Mouse (Mus musculus) spleen, adult 2 months (tissue): ENCODE measurements around the gene Ints6l. TPM values are rescaled to one million over a fixed set of nuclear protein-coding genes. Genes with fewer than 3 reads are reported as not detected.

Experiments
- DNase-seq, 2 experiments: peaks; one replicate each; pipeline versions ENCODE4 v3.0.0 to v3.0.0-alpha.2; 2012 to 2021; ENCODE audit warnings: low spot score in 2 of 2, low read depth in 1 of 2
- H3K27ac ChIP-seq: fragments of 200-500 bp; 2 replicates; pipeline ENCODE4 v1.5.1; 2012; ENCODE audit warnings: low read length, inconsistent platforms; ENCODE audit not compliant: insufficient read depth
- H3K27me3 ChIP-seq: fragments of 200-500 bp; 2 replicates; pipeline ENCODE4 v1.6.1; 2012; ENCODE audit warnings: mild to moderate bottlenecking, moderate library complexity, low read length, inconsistent platforms; ENCODE audit not compliant: control insufficient read depth, insufficient read depth
- H3K36me3 ChIP-seq: fragments of 200-500 bp; 2 replicates; pipeline ENCODE4 v1.6.1; 2012; ENCODE audit warnings: mild to moderate bottlenecking, low read length, inconsistent platforms; ENCODE audit not compliant: control insufficient read depth, insufficient read depth
- H3K4me1 ChIP-seq: fragments of 200-500 bp; 2 replicates; pipeline ENCODE4 v1.6.1; 2011; ENCODE audit warnings: inconsistent platforms; ENCODE audit not compliant: control insufficient read depth, insufficient read depth, insufficient read length
- H3K4me3 ChIP-seq: fragments of 200-500 bp; 2 replicates; pipeline ENCODE4 v1.5.1; 2011; ENCODE audit warnings: mild to moderate bottlenecking, inconsistent platforms; ENCODE audit not compliant: insufficient read depth, insufficient read length; ENCODE audit errors: extremely low read depth
- CTCF ChIP-seq: fragments of 200-500 bp; IDR thresholded peaks from 2 replicates; pipeline ENCODE4 v1.5.1; 2011; ENCODE audit warnings: mild to moderate bottlenecking, inconsistent platforms; ENCODE audit not compliant: insufficient read depth, insufficient read length, insufficient replicate concordance; ENCODE audit errors: extremely low read depth
- POLR2A ChIP-seq: fragments of 200-500 bp; IDR thresholded peaks from 2 replicates; pipeline ENCODE4 v1.6.1; 2011; ENCODE audit warnings: low read depth, low read length, inconsistent platforms
- WGBS: fragments of 180-500 bp; shearing (Covaris S2); methylation state at CpG from one replicate; pipeline ENCODE4 v1.1.7; 2018; 5-methylcytosine and 5-hydroxymethylcytosine counted together
- polyA plus RNA-seq: library from polyadenylated mRNA; depleted of rRNA; stranded (reverse); fragments of >200 nt; gene quantifications from 2 replicates; pipeline ENCODE4 v1.2.3, GENCODE M21; 2012; rRNA removed

The Ints6l gene
- 6.6 and 7.2 TPM in 2 replicates for polyA plus RNA-seq

GRCm38 (mm10) chrX:56454671-56455371 is at the start of gene Ints6l:
Gene Ints6l (plus strand): TSS chrX:56454857.
- Histone ChIP-seq H3K4me1 (no peaks in the 10 kb centered on the region), H3K36me3 (no peaks in the 10 kb centered on the region), H3K27ac (peak within 1 kb of the TSS; percentile 83), H3K4me3 (peak within 1 kb of the TSS; percentile 81), H3K27me3 (no peaks in the 10 kb centered on the region)
- no peak for TF ChIP-seq CTCF
- peak; percentile 95 for TF ChIP-seq POLR2A
- WGBS, result 22% methylated on average over 22 of the region's 22 CpGs
- DNase-seq, result peak; percentile 71 to 78

DNA sequence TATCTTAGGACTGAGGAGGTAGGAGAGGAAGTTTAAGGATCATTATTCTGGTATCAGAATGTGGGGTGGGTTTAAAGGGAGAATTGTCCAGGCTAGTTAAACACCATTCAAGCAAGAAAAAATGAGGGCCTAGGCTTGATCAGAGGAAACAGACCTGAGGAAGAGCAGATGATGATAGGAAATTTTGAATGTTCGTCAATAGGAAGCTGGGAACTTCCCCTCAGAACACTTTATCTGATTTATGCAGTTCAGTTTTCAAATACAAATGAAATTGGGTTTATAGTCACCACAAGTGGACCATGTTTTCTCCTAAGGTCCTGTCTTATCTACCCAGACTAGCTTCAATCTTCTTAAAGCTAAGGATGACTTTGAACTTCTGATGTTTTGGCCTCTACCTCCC is 49.2 kb upstream of the Ints6l start:
- no peaks in the 10 kb centered on the region for H3K27me3 ChIP-seq
- WGBS, result 42% methylated on average over 1 of the region's 1 CpGs

DNA sequence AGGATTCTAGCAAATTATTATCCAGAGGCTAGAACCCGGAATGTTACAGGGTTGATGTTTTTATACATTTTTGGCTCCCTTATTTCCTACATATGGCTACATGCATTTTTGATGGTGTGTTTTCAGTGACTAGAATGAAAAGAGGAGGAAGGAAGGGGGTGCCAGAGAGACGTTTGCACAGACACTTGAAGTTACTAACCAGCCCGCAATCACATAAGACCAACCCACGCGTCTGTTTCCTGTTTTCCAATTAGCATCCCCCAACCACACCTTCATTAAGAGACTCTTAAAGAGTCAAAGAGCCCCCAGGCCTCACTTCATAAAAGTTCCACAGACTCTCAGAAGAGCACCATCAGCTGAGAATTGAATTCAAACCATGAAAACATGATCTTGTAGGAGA is 48.5 kb upstream of the Ints6l start:
- Histone ChIP-seq H3K27ac (no peak overlapping the region), H3K36me3 (no peaks in the 10 kb centered on the region), H3K27me3 (no peaks in the 10 kb centered on the region), H3K4me3 (no peak overlapping the region), H3K4me1 (no peaks in the 10 kb centered on the region)
- TF ChIP-seq POLR2A (no peak), CTCF (no peak)
- no peak for DNase-seq
- 34% methylated on average over 5 of the region's 5 CpGs for WGBS

More for the DNA sequence above, 49.2 kb upstream of the Ints6l start:
- no peak overlapping the region for H3K4me3 ChIP-seq
- TF ChIP-seq CTCF, result no peak
- no peak for TF ChIP-seq POLR2A
- H3K36me3 ChIP-seq, result no peaks in the 10 kb centered on the region
- H3K27ac ChIP-seq, result no peak overlapping the region
- no peaks in the 10 kb centered on the region for H3K4me1 ChIP-seq
- no peak for DNase-seq

DNA sequence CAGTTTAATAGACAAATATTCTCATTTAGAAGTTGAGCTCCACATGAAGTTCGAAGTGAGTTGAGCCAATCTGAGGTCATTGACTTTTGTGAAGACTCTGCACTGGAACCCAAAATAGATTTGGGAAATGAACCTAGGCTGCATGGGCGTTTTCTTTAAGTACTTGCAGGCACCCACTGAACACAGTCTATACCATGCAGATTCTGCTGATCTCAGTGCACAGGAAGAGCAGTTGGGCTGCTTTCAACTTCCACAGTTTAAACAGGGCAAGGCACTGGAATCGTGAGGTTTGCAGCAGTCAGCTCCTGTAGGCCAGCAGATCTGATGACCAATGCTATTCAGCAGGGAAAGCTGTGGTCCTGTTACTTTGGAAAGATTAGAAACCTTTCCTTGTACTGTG is 38.4 kb upstream of the Ints6l start:
- WGBS, result 33% methylated on average over 3 of the region's 3 CpGs
- Histone ChIP-seq H3K27me3 (no peaks in the 10 kb centered on the region), H3K27ac (no peak overlapping the region)

GRCm38 (mm10) chrX:56417541-56417940 is 37.1 kb upstream of the Ints6l start:
- H3K36me3 ChIP-seq, result no peaks in the 10 kb centered on the region
- TF ChIP-seq CTCF (no peak), POLR2A (no peak)
- H3K27ac ChIP-seq, result no peak overlapping the region
- DNase-seq, result no peak
- H3K4me1 ChIP-seq, result no peaks in the 10 kb centered on the region
- no peak overlapping the region for H3K4me3 ChIP-seq
- 68% methylated on average over 4 of the region's 4 CpGs for WGBS
- H3K27me3 ChIP-seq, result no peaks in the 10 kb centered on the region

More for the DNA sequence above, 38.4 kb upstream of the Ints6l start:
- TF ChIP-seq CTCF (no peak), POLR2A (no peak)
- H3K4me3 ChIP-seq, result no peak overlapping the region
- no peaks in the 10 kb centered on the region for H3K36me3 ChIP-seq
- DNase-seq, result no peak
- no peaks in the 10 kb centered on the region for H3K4me1 ChIP-seq

GRCm38 (mm10) chrX:56430601-56431000 is 24.1 kb upstream of the Ints6l start:
- H3K4me1 ChIP-seq, result no peaks in the 10 kb centered on the region
- WGBS, result 64% methylated on average over 2 of the region's 2 CpGs
- no peak for DNase-seq
- TF ChIP-seq POLR2A (no peak), CTCF (no peak)
- no peaks in the 10 kb centered on the region for H3K36me3 ChIP-seq
- no peaks in the 10 kb centered on the region; the same call in 1 of the 2 replicates for H3K27me3 ChIP-seq
- no peak overlapping the region for H3K27ac ChIP-seq
- no peak overlapping the region for H3K4me3 ChIP-seq

DNA sequence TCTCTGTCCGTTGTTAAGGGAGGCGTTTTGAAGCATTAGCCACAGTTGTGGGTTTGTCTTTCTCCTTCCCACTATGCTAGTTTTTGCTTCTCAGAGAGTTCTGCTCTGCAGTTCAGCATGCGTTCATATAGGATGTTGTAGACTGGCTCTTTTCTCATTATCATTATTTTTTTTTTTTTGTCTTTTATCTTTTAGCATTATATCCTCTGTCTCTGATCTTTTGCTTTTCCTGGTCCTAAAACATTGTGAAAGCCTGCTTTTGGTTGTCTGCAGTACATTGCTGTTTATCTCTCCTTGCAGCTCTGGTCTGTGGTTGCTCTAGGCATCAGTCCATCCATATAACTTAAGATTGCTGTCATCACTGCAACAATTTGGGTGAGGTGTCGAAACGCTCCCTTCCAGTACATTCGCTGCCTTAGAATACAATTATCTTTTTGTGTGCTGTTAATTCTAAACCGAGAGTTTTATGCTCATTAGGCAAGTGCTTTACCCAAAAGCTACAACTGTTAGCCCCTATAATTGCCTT is 18.8 kb upstream of the Ints6l start:
- Histone ChIP-seq H3K27ac (no peak overlapping the region), H3K27me3 (no peaks in the 10 kb centered on the region), H3K4me3 (no peak overlapping the region), H3K36me3 (no peaks in the 10 kb centered on the region), H3K4me1 (no peaks in the 10 kb centered on the region)
- 72% methylated on average over 7 of the region's 7 CpGs for WGBS
- TF ChIP-seq CTCF (no peak), POLR2A (no peak)
- no peak for DNase-seq
